In genomic region chr16:76520643-76520993, GRCm38 (mm10) we compare ENCODE assay signal across 24 mouse cellular contexts.
"Had no signal": no experiment of that assay in that cellular context is flagged by ENCODE, and none has a peak within 500 bp of the region (broad histone marks: within the 10 kb centered on the region; RNA-seq: fewer than 3 reads in every experiment).

No protein-coding gene starts in this region.

- H3K4me2 ChIP-seq: heart, embryonic 11.5 days; heart, embryonic 13.5 days; heart, embryonic 15.5 days; kidney, embryonic 15.5 days; limb, embryonic 13.5 days; limb, embryonic 15.5 days; liver, embryonic 12.5 days had no signal

- H3K27ac ChIP-seq: heart, embryonic 13.5 days; heart, embryonic 15.5 days; kidney, embryonic 15.5 days; kidney, postnatal 0 days; limb, embryonic 13.5 days; limb, embryonic 15.5 days; liver, embryonic 12.5 days; liver, embryonic 14.5 days had no signal

- H3K9me3 ChIP-seq: heart, embryonic 13.5 days; heart, embryonic 15.5 days; kidney, embryonic 15.5 days; limb, embryonic 13.5 days; limb, embryonic 15.5 days; liver, embryonic 12.5 days had no signal

- H3K27me3 ChIP-seq: heart, embryonic 13.5 days; heart, embryonic 15.5 days; kidney, embryonic 15.5 days; limb, embryonic 13.5 days; limb, embryonic 15.5 days; liver, embryonic 12.5 days had no signal

- H3K4me1 ChIP-seq: kidney, embryonic 15.5 days; limb, embryonic 15.5 days; liver, embryonic 12.5 days had no signal

- H3K36me3 ChIP-seq: heart, embryonic 13.5 days; heart, embryonic 15.5 days; kidney, embryonic 15.5 days; limb, embryonic 13.5 days; limb, embryonic 15.5 days; liver, embryonic 12.5 days had no signal

- ATAC-seq: forebrain, postnatal 0 days; intestine, embryonic 16.5 days; liver, embryonic 12.5 days had no signal

- H3K9ac ChIP-seq: forebrain, postnatal 0 days; heart, embryonic 13.5 days; heart, embryonic 15.5 days; kidney, embryonic 15.5 days; limb, embryonic 13.5 days; limb, embryonic 15.5 days; liver, embryonic 12.5 days; liver, embryonic 14.5 days had no signal

- DNase-seq: forebrain, postnatal 0 days; gastrocnemius, postnatal 14 days; gastrocnemius, postnatal 36 days; heart, adult 18-20 months; heart, postnatal 14 days; heart, postnatal 36 days; kidney, adult 11 months; kidney, adult 2 months; kidney, adult 9 months; kidney, postnatal 14 days; kidney, postnatal 36 days; layer of hippocampus, adult 9-11 months; layer of hippocampus, postnatal 36 days; left cerebral cortex, postnatal 4 days had no signal

- H3K4me3 ChIP-seq: heart, embryonic 13.5 days; heart, embryonic 15.5 days; kidney, embryonic 15.5 days; limb, embryonic 13.5 days; limb, embryonic 15.5 days; liver, embryonic 12.5 days had no signal
